Mouse (Mus musculus) limb, embryonic 12.5 days (tissue): ENCODE data around the gene Eif5a2. TPM values are rescaled to one million over a fixed set of nuclear protein-coding genes. Genes with fewer than 3 reads are reported as not detected.
"Not testable (repeated sequence)": the region's sequence is repeated elsewhere in the genome, so short reads cannot be mapped to it uniquely, and the experiment has no call there.

Source experiments
- ATAC-seq: fragments of 200-750 bp; cut with Nextera tagmentation; 2 replicates; pipeline ENCODE4 v1.8.0; 2017; ENCODE audit warnings: low read depth, moderate TSS enrichment; ENCODE audit not compliant: insufficient number of reproducible peaks, insufficient read depth, low FRiP score, low TSS enrichment
- H3K27ac ChIP-seq: fragments of 300-500 bp; sonication (generic); 2 replicates; pipeline ENCODE4 v1.5.1; 2016; ENCODE audit warnings: mild to moderate bottlenecking, moderate library complexity
- H3K27me3 ChIP-seq: fragments of 300-500 bp; sonication (generic); 2 replicates; pipeline ENCODE4 v1.6.1; 2016; ENCODE audit warnings: mild to moderate bottlenecking, moderate library complexity
- H3K36me3 ChIP-seq: fragments of 300-500 bp; sonication (generic); 2 replicates; pipeline ENCODE4 v1.6.1; 2016; ENCODE audit warnings: mild to moderate bottlenecking, moderate library complexity
- H3K4me1 ChIP-seq: fragments of 300-500 bp; sonication (generic); replicated peaks from 2 replicates; pipeline ENCODE4 v1.6.1; 2016
- H3K4me2 ChIP-seq: fragments of 300-500 bp; sonication (generic); 2 replicates; pipeline ENCODE4 v1.6.1; 2016; ENCODE audit warnings: mild to moderate bottlenecking, moderate library complexity
- H3K4me3 ChIP-seq: fragments of 300-500 bp; sonication (generic); replicated peaks from 2 replicates; pipeline ENCODE4 v1.5.1; 2016; ENCODE audit warnings: mild to moderate bottlenecking
- H3K9ac ChIP-seq: fragments of 300-500 bp; sonication (generic); replicated peaks from 2 replicates; pipeline ENCODE4 v1.6.1; 2016; ENCODE audit warnings: mild to moderate bottlenecking, moderate library complexity
- H3K9me3 ChIP-seq: fragments of 300-500 bp; sonication (generic); 2 replicates; pipeline ENCODE4 v1.6.1; 2016; ENCODE audit warnings: mild to moderate bottlenecking, moderate library complexity
- WGBS: fragments of 180-500 bp; shearing (Covaris S2); methylation state at CpG from one replicate; pipeline ENCODE4 v1.1.7; 2016; 5-methylcytosine and 5-hydroxymethylcytosine counted together
- polyA plus RNA-seq: library from polyadenylated mRNA; unstranded; fragments of >200 nt; fragmentation: Nextera tagmentation; extraction: Ambion mirVana; gene quantifications from 2 replicates; pipeline ENCODE4 v1.2.1, GENCODE M21; 2016

Gene Eif5a2
- polyA plus RNA-seq, 1 experiment from 2014 or later = 10.7 TPM

DNA sequence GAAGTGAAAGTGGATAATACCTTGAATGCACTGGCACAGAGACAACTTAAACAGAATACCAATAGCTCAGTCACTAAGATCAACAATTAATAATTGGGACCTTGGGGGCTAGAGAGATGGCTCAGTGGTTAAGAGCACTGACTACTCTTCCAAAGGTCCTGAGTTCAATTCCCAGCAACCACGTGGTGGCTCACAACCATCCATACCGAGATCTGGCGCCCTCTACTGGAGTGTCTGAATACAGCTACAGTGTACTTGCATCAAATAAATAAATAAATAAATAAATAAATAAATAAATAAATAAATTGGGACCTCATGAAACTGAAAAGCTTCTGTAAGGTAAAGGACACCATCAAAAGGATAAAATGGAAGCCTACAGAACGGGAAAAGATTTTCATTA is 8.2 kb upstream of the Eif5a2 start:
- not testable (repeated sequence) for ATAC-seq, H3K27ac ChIP-seq, H3K27me3 ChIP-seq, H3K4me2 ChIP-seq, H3K9ac ChIP-seq, H3K36me3 ChIP-seq, H3K9me3 ChIP-seq, H3K4me3 ChIP-seq, H3K4me1 ChIP-seq
- WGBS = 62% methylated on average over 4 of the region's 4 CpGs

GRCm38 (mm10) chr3:28775361-28775760 is 5.7 kb upstream of the Eif5a2 start:
- H3K36me3 ChIP-seq = no peaks in the 10 kb centered on the region
- no peak overlapping the region for H3K4me2 ChIP-seq
- no peaks in the 10 kb centered on the region for H3K4me1 ChIP-seq
- H3K9me3 ChIP-seq = 0 out of 2 replicates have a peak, but pooled peaks cover 4% of the 10 kb centered on the region
- H3K4me3 ChIP-seq = no peak overlapping the region
- WGBS = 90% methylated on average over 7 of the region's 7 CpGs
- H3K9ac ChIP-seq = no peak overlapping the region
- H3K27ac ChIP-seq = no peak overlapping the region
- no peak for ATAC-seq
- H3K27me3 ChIP-seq = no peaks in the 10 kb centered on the region

- ATAC-seq = no peak
Observed at GRCm38 (mm10) chr3:28775958-28776357, 5.1 kb upstream of the Eif5a2 start.

DNA sequence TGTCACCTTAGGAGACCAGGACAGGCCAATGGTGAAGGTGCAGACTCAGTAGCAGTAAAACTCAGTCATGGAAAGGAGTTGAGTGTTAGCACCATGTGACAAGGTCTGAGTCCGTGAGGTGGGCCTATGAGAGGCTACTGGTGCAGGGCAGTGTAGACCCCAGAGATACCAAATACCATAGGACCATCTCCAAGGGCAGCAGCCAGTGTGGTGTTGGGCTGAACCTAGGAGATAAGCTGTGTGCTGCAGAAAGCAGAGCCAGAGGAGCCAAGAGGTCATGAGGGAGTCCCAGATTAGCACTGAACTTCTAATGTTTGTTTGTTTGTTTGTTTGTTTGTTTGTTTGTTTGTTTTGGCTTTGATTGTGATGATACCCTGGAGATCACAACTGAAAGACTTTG is 4.6 kb upstream of the Eif5a2 start:
- Histone ChIP-seq H3K9me3 (0 out of 2 replicates have a peak, but pooled peaks cover 4% of the 10 kb centered on the region), H3K27me3 (no peaks in the 10 kb centered on the region), H3K4me1 (no peaks in the 10 kb centered on the region; the same call in 1 of the 2 replicates), H3K36me3 (no peaks in the 10 kb centered on the region), H3K4me2 (no peak overlapping the region), H3K9ac (no peak overlapping the region), H3K27ac (no peak overlapping the region), H3K4me3 (no peak overlapping the region)
- WGBS = 91% methylated on average over 1 of the region's 1 CpGs
- ATAC-seq = no peak

More at GRCm38 (mm10) chr3:28775958-28776357, 5.1 kb upstream of the Eif5a2 start:
- WGBS = 74% methylated on average over 1 of the region's 1 CpGs
- Histone ChIP-seq H3K9me3 (0 out of 2 replicates have a peak, but pooled peaks cover 4% of the 10 kb centered on the region), H3K27ac (no peak overlapping the region), H3K27me3 (no peaks in the 10 kb centered on the region), H3K9ac (no peak overlapping the region), H3K36me3 (no peaks in the 10 kb centered on the region), H3K4me3 (no peak overlapping the region), H3K4me1 (no peaks in the 10 kb centered on the region; the same call in 1 of the 2 replicates), H3K4me2 (no peak overlapping the region)

DNA sequence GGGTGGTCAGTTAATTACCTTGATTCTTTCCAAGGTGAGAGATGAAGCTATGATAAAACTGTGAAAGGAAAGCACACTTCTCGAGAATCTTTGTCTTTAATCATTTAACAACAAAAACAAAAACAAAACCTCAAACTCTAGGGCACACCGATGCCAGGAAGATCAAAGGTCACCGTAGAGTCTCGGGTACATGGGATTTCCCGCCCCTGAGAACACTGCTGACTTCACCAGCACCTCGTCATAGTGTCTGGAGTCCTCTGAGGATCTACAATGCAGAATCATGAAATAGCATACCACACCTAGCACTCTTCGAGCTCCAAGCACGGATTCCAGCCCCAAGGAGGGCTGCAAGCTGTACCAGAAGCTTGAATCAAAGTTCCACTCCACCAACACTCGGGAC is 565 bp upstream of the Eif5a2 start:
- Histone ChIP-seq H3K4me2 (peak overlapping the region; percentile 93), H3K36me3 (no peaks in the 10 kb centered on the region), H3K9me3 (no peaks in the 10 kb centered on the region), H3K27me3 (no peaks in the 10 kb centered on the region), H3K27ac (no peak overlapping the region), H3K9ac (no peak overlapping the region), H3K4me3 (peak overlapping the region; percentile 82), H3K4me1 (peaks cover 5% of the 10 kb centered on the region)
- peak; percentile 33; the same call in 1 of the 2 replicates for ATAC-seq
- WGBS = 74% methylated on average over 9 of the region's 9 CpGs

DNA sequence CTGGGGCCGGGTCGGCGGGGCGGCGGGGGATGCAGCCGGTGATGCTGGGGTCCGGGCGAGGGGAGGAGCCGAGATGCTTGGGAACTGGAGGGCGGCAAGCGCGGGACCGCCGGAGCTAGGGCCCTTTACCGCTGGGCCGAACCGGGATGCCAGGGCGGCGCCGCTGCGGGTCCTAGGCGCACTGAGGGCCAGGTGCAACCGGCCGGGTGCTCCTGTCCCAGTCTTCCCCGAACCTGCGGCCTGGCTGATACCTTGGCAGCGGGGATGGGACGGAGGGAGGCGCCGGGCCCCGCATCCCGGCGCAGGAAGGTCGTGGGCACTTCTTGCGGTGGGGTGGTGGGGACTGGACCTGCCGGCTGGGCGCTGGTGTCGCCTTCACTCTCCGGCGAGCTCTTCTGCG is 346 bp downstream of the Eif5a2 start:
- Histone ChIP-seq H3K4me3 (peak overlapping the region; percentile 82), H3K4me2 (peak overlapping the region; percentile 93), H3K9ac (peak overlapping the region; percentile 83), H3K36me3 (no peaks in the 10 kb centered on the region), H3K27ac (no peak overlapping the region), H3K9me3 (no peaks in the 10 kb centered on the region), H3K4me1 (peaks cover 5% of the 10 kb centered on the region), H3K27me3 (no peaks in the 10 kb centered on the region)
- 1% methylated on average over 40 of the region's 41 CpGs for WGBS
- ATAC-seq = no peak; the same call in 1 of the 2 replicates

DNA sequence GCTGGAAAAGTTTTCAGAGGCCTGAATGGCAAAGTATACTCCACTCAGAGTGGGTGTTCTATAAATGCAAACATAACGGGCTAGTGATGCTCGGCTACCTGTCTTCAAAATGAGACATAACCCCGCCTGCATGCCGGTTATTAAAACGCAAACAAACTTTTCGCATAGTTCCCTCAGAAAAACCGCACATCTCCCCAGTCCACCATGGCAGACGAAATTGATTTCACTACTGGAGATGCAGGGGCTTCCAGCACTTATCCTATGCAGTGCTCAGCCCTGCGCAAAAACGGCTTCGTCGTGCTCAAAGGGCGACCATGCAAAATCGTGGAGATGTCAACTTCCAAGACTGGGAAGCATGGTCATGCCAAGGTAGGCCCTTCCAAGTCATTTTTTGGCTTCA is 772 bp downstream of the Eif5a2 start:
- Histone ChIP-seq H3K4me3 (peak overlapping the region; percentile 82), H3K27me3 (no peaks in the 10 kb centered on the region), H3K9me3 (no peaks in the 10 kb centered on the region), H3K9ac (peak overlapping the region; percentile 83), H3K4me2 (peak overlapping the region; percentile 93), H3K36me3 (no peaks in the 10 kb centered on the region), H3K4me1 (peaks cover 5% of the 10 kb centered on the region), H3K27ac (no peak overlapping the region)
- WGBS = 16% methylated on average over 14 of the region's 14 CpGs
- no peak; the same call in 1 of the 2 replicates for ATAC-seq

DNA sequence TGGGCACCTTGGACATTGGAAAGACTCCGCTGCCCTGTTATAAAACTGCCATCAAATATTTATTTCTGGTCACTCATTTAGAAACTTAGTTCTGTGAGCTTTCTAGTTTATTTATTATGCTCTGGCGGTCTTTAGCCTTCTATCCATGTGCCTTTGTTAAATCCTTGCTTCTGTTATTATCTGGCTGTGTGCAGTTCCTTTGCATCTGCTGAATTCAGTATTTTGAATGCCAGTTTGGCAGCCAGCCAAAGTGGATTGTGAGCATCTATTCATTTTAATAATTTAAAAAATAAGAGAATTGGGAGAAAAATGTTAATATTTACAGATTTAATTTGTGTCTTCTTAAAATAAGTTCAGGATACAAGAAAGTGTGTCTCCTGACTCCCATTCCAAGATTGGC is 3.1 kb downstream of the Eif5a2 start:
- Histone ChIP-seq H3K27me3 (no peaks in the 10 kb centered on the region), H3K9ac (no peak overlapping the region), H3K9me3 (no peaks in the 10 kb centered on the region), H3K27ac (no peak overlapping the region), H3K4me2 (no peak overlapping the region), H3K4me1 (peaks cover 5% of the 10 kb centered on the region), H3K4me3 (no peak overlapping the region), H3K36me3 (peaks cover 9% of the 10 kb centered on the region; the same call in 1 of the 2 replicates)
- no peak for ATAC-seq
- WGBS = 90% methylated on average over 2 of the region's 2 CpGs

GRCm38 (mm10) chr3:28794835-28795234 is 13.8 kb downstream of the Eif5a2 start:
- Histone ChIP-seq H3K27ac (no peak overlapping the region), H3K36me3 (peaks cover 6% of the 10 kb centered on the region; the same call in 1 of the 2 replicates), H3K4me2 (no peak overlapping the region), H3K4me1 (no peaks in the 10 kb centered on the region), H3K4me3 (no peak overlapping the region), H3K9me3 (no peaks in the 10 kb centered on the region), H3K27me3 (no peaks in the 10 kb centered on the region), H3K9ac (no peak overlapping the region)
- 90% methylated on average over 7 of the region's 7 CpGs for WGBS
- no peak for ATAC-seq

GRCm38 (mm10) chr3:28805301-28806097 is 24.4 kb downstream of the Eif5a2 start, which contains the start of gene Rpl22l1:
Gene Rpl22l1 (plus strand): TSS chr3:28805436.
- under 1% methylated on average over 72 of the region's 72 CpGs for WGBS
- peaks cover 14% of the 10 kb centered on the region for H3K4me1 ChIP-seq

DNA sequence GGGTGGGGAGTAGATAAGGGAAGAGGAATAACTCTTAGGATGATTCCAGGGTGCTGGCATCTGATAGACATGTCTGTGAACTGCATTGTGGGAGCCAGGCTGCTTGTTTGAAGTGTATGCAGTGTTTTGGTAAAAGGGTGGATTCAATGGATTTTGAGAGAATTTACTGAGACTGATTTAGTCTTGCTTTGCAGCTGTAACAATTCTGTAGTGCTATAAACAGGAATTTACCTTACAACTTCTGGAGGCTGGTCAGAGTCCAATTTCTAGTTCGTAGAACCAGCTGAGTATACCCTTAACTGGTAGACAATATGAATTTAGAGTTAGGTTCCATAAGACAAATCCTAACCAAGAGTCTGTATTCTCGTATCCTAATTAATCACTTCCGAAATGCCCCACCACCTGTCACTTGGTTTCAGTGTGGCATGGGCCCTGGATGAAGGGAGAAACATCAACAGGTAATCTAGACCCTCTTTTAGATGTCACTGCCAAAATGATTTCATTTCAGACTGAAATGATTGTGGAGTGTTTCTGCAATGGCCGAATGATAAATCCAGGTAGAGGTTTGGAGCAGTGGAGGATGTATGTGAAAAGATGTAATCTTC is 27.1 kb downstream of the Eif5a2 start:
- 90% methylated on average over 4 of the region's 4 CpGs for WGBS
- no peak overlapping the region for H3K9ac ChIP-seq
- no peaks in the 10 kb centered on the region for H3K27me3 ChIP-seq
- H3K9me3 ChIP-seq = no peaks in the 10 kb centered on the region
- peaks cover 26% of the 10 kb centered on the region for H3K36me3 ChIP-seq
- no peak for ATAC-seq
- H3K4me1 ChIP-seq = peaks cover 14% of the 10 kb centered on the region
- no peak overlapping the region for H3K4me2 ChIP-seq
- H3K27ac ChIP-seq = no peak overlapping the region
- no peak overlapping the region for H3K4me3 ChIP-seq

More at GRCm38 (mm10) chr3:28805301-28806097, 24.4 kb downstream of the Eif5a2 start, which contains the start of gene Rpl22l1:
- peak within 1 kb of the TSS; percentile 84 for H3K27ac ChIP-seq
- H3K36me3 ChIP-seq = peaks cover 26% of the 10 kb centered on the region
- peak within 1 kb of the TSS; percentile 70 for H3K4me2 ChIP-seq
- peak within 1 kb of the TSS; percentile 82 for H3K4me3 ChIP-seq
- H3K27me3 ChIP-seq = no peaks in the 10 kb centered on the region
- no peaks in the 10 kb centered on the region for H3K9me3 ChIP-seq
- peak; percentile 98 for ATAC-seq
- H3K9ac ChIP-seq = peak within 1 kb of the TSS; percentile 89
